Mouse (Mus musculus) hindbrain, embryonic 11.5 days (tissue): ENCODE measurements around the gene Gm49405. TPM values are rescaled to one million over a fixed set of nuclear protein-coding genes. Genes with fewer than 3 reads are reported as not detected.

Source experiments
- ATAC-seq: fragments of 200-750 bp; cut with Nextera tagmentation; 2 replicates; pipeline ENCODE4 v1.8.0; 2017; ENCODE audit warnings: mild to moderate bottlenecking, moderate TSS enrichment, moderate library complexity; ENCODE audit not compliant: low FRiP score
- DNase-seq: peaks from one replicate; pipeline ENCODE4 v3.0.0-alpha.2; 2015; ENCODE audit warnings: low spot score
- H3K27ac ChIP-seq: fragments of 300-500 bp; sonication (generic); 2 replicates; pipeline ENCODE4 v1.5.1; 2014; ENCODE audit warnings: mild to moderate bottlenecking, low read depth, low read length
- H3K27me3 ChIP-seq: fragments of 300-500 bp; sonication (generic); 2 replicates; pipeline ENCODE4 v1.6.1; 2014; ENCODE audit warnings: mild to moderate bottlenecking, low read length, moderate library complexity, mixed read lengths; ENCODE audit not compliant: control insufficient read depth, insufficient read depth
- H3K36me3 ChIP-seq: fragments of 300-500 bp; sonication (generic); 2 replicates; pipeline ENCODE4 v1.6.1; 2014; ENCODE audit warnings: mild to moderate bottlenecking, low read length, moderate library complexity, mixed read lengths; ENCODE audit not compliant: control insufficient read depth, insufficient read depth
- H3K4me1 ChIP-seq: fragments of 300-500 bp; sonication (generic); replicated peaks from 2 replicates; pipeline ENCODE4 v1.6.1; 2014; ENCODE audit warnings: low read length, mixed read lengths; ENCODE audit not compliant: control insufficient read depth, insufficient read depth
- H3K4me2 ChIP-seq: fragments of 300-500 bp; sonication (generic); replicated peaks from 2 replicates; pipeline ENCODE4 v1.6.1; 2014; ENCODE audit warnings: mild to moderate bottlenecking, low read depth, low read length
- H3K4me3 ChIP-seq: fragments of 300-500 bp; sonication (generic); 2 replicates; pipeline ENCODE4 v1.5.1; 2014; ENCODE audit warnings: low read depth, low read length
- H3K9ac ChIP-seq: fragments of 300-500 bp; sonication (generic); 2 replicates; pipeline ENCODE4 v1.6.1; 2014; ENCODE audit warnings: low read depth, low read length
- H3K9me3 ChIP-seq: fragments of 300-500 bp; sonication (generic); 2 replicates; pipeline ENCODE4 v1.6.1; 2016; ENCODE audit warnings: low read length; ENCODE audit not compliant: control insufficient read depth
- WGBS: fragments of 180-500 bp; shearing (Covaris S2); extraction: QIAGEN DNeasy Blood & Tissue Kit; methylation state at CpG from one replicate; pipeline ENCODE4 v1.1.7; 2014; 5-methylcytosine and 5-hydroxymethylcytosine counted together
- polyA plus RNA-seq: library from polyadenylated mRNA; unstranded; fragments of >200 nt; fragmentation: Nextera tagmentation; extraction: Ambion mirVana; gene quantifications from 2 replicates; pipeline ENCODE4 v1.2.1, GENCODE M21; 2014

The Gm49405 gene
- polyA plus RNA-seq, 1 experiment from 2014 or later, result 1.6 TPM

GRCm38 (mm10) chr19:3980309-3980708 lies 20.1 kb upstream of the Gm49405 start:
- no peaks in the 10 kb centered on the region for H3K27me3 ChIP-seq
- H3K27ac ChIP-seq, result no peak overlapping the region
- no peak overlapping the region for H3K9ac ChIP-seq
- no peak overlapping the region for H3K4me2 ChIP-seq
- ATAC-seq, result peak; percentile 51
- no peak overlapping the region for H3K4me3 ChIP-seq
- no peaks in the 10 kb centered on the region for H3K36me3 ChIP-seq
- 18% methylated on average over 4 of the region's 4 CpGs for WGBS
- H3K9me3 ChIP-seq, result no peaks in the 10 kb centered on the region
- H3K4me1 ChIP-seq, result peaks cover 10% of the 10 kb centered on the region
- peak; percentile 88 for DNase-seq

GRCm38 (mm10) chr19:3980917-3981316 lies 19.5 kb upstream of the Gm49405 start:
- no peak overlapping the region for H3K27ac ChIP-seq
- peaks cover 11% of the 10 kb centered on the region for H3K4me1 ChIP-seq
- WGBS, result 74% methylated on average over 9 of the region's 9 CpGs
- H3K36me3 ChIP-seq, result no peaks in the 10 kb centered on the region
- ATAC-seq (no peak), DNase-seq (no peak)
- H3K9me3 ChIP-seq, result no peaks in the 10 kb centered on the region
- H3K27me3 ChIP-seq, result no peaks in the 10 kb centered on the region
- H3K4me3 ChIP-seq, result no peak overlapping the region
- H3K4me2 ChIP-seq, result no peak overlapping the region
- no peak overlapping the region for H3K9ac ChIP-seq

DNA sequence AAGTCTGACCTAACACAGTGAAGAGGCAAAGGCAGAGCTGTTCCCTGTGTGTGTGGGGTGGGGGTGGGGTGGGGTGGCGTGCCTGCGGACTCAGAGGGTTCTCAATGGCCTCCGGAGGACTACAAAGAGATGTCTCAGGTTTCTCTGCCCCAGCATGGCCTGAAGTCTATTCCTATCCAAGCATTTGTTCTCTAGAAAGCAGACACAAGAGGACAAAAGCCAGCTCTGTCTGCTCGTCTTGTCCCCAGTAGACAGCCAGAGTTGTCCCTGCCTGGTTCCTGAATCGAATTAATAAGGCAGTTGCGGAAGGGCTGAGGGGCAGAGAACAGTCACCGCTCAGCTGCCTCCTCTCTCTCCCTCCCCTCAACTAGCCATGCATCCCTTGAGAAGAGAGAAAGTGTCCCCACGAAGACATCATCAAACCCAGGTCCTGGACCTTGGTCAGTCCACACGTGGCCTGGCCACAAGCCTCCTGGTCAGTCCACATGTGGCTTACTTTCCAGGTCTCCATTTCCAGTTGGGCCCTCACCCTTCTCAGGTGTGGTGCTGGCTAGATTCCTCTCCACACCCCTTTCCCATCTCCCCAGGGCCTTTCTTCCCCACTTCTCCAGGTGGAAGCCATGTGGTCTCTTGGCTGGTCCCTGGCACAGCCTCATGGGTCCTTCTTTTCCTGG lies 16.8 kb upstream of the Gm49405 start:
- ATAC-seq (no peak), DNase-seq (peak; percentile 36)
- H3K9me3 ChIP-seq, result no peaks in the 10 kb centered on the region
- H3K4me1 ChIP-seq, result peaks cover 11% of the 10 kb centered on the region
- no peak overlapping the region for H3K4me2 ChIP-seq
- H3K36me3 ChIP-seq, result no peaks in the 10 kb centered on the region
- 20% methylated on average over 9 of the region's 9 CpGs for WGBS
- no peaks in the 10 kb centered on the region for H3K27me3 ChIP-seq
- peak overlapping the region; percentile 2; the same call in 1 of the 2 replicates for H3K27ac ChIP-seq
- H3K4me3 ChIP-seq, result no peak overlapping the region
- no peak overlapping the region for H3K9ac ChIP-seq

- DNase-seq, result peak; percentile 57
- H3K36me3 ChIP-seq, result no peaks in the 10 kb centered on the region
- ATAC-seq, result peak; percentile 42; the same call in 1 of the 2 replicates
- H3K4me1 ChIP-seq, result peaks cover 11% of the 10 kb centered on the region
- H3K9me3 ChIP-seq, result no peaks in the 10 kb centered on the region
- peak overlapping the region; percentile 58; the same call in 1 of the 2 replicates for H3K27ac ChIP-seq
- H3K4me2 ChIP-seq, result no peak overlapping the region
- no peak overlapping the region for H3K9ac ChIP-seq
- H3K27me3 ChIP-seq, result no peaks in the 10 kb centered on the region
- 17% methylated on average over 8 of the region's 8 CpGs for WGBS
- no peak overlapping the region for H3K4me3 ChIP-seq
Observed at GRCm38 (mm10) chr19:3985261-3985681, 15.2 kb upstream of the Gm49405 start.

DNA sequence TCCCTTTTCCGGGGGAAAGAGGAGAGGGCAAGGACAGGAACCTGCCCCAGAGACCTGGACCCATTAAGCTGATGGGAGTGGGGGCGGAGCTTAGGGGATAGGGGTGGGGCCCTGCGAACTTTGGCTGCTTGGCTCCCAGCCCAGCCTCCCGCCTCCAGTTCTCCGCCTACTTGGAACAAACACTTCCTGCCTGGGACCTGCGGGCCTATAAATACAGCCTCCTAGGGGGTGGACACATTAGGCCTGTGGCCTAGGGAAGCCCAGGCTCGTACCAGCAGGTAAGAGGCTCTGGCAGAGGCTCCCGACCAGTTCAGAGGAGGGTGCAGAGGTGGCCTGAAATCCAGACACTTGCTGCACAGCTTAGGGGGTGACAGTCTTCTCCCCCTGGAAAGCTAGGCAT lies 14.1 kb upstream of the Gm49405 start, which contains the start of gene Acy3:
Gene Acy3, plus strand, starts transcription at position 237 of the 400 bp plus-strand sequence.
- no peaks in the 10 kb centered on the region for H3K9me3 ChIP-seq
- ATAC-seq, result no peak
- no peak within 1 kb of the TSS for H3K4me3 ChIP-seq
- DNase-seq, result no peak
- peaks cover 11% of the 10 kb centered on the region for H3K4me1 ChIP-seq
- H3K27ac ChIP-seq, result no peak within 1 kb of the TSS
- WGBS, result 27% methylated on average over 8 of the region's 8 CpGs
- no peaks in the 10 kb centered on the region for H3K36me3 ChIP-seq
- H3K4me2 ChIP-seq, result no peak within 1 kb of the TSS; the same call in 1 of the 2 replicates
- no peak within 1 kb of the TSS for H3K9ac ChIP-seq
- H3K27me3 ChIP-seq, result no peaks in the 10 kb centered on the region

DNA sequence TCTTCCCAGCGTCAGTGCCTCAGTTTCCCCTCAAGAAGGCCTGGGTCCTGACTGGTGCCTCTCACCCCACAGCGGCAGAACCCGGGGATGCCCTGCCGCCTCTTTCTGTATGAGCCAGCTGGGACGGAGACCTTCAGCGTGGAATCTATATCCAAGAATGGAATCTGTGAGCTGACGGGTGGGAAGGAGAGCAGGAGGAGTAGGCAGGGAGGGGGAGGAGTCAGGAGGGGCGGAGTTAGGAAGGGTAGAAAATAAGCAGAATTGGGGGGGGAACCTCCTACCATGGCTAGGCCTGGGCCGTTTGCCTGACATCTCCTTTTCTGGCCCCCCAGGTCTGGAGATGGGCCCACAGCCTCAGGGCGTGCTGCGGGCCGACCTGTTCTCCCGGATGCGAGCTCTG lies 12.4 kb upstream of the Gm49405 start:
- Histone ChIP-seq H3K27me3 (no peaks in the 10 kb centered on the region), H3K27ac (no peak overlapping the region), H3K9ac (no peak overlapping the region), H3K4me1 (peaks cover 11% of the 10 kb centered on the region), H3K9me3 (no peaks in the 10 kb centered on the region), H3K4me3 (no peak overlapping the region), H3K36me3 (no peaks in the 10 kb centered on the region), H3K4me2 (no peak overlapping the region)
- 88% methylated on average over 14 of the region's 14 CpGs for WGBS
- ATAC-seq (no peak), DNase-seq (no peak)

DNA sequence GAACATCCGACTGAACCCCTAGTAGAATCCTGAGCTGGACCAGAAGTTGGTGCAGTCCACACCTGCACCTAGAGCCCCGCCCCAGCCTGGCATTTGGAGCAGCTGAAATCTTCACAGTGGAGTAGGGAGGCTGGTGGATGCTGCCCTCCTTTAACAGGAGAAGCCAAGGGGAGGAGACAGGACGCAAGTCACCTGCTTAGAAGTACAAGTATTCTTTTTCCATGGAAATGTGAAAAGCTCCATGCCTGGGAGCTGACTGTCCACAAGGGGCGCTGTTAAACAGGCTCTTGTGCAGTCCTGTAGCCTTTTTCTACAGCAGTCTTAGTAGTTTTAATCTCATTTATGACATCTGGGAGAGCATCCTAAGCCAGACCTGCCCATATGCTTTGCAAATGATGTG lies 11.7 kb upstream of the Gm49405 start:
- H3K9ac ChIP-seq, result no peak overlapping the region
- no peak overlapping the region for H3K27ac ChIP-seq
- no peak overlapping the region for H3K4me3 ChIP-seq
- ATAC-seq (no peak), DNase-seq (no peak)
- WGBS, result 89% methylated on average over 4 of the region's 4 CpGs
- no peaks in the 10 kb centered on the region for H3K9me3 ChIP-seq
- no peaks in the 10 kb centered on the region for H3K27me3 ChIP-seq
- peaks cover 11% of the 10 kb centered on the region for H3K4me1 ChIP-seq
- no peaks in the 10 kb centered on the region for H3K36me3 ChIP-seq
- H3K4me2 ChIP-seq, result no peak overlapping the region

DNA sequence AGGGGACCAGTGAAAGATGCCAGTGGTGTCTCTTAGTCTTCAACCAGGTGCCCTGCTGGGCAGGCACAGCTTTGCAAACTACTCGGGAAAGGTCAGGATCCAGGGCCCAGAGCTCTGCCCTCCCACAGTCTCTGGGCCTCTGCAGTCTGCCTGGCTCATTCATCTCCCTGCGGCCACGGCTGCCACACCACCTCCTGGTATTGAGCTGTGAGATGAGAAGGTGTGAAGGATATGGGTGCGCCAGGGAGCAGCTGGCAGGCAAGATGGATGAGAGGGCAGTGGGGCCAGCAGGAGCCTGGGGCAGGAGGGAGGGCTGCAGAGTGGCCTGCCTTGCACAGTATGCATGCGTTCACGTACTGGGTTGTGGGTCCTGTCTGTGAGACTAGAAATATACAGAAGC lies 9.6 kb upstream of the Gm49405 start:
- 37% methylated on average over 6 of the region's 6 CpGs for WGBS
- H3K9ac ChIP-seq, result no peak overlapping the region
- no peaks in the 10 kb centered on the region; the same call in 1 of the 2 replicates for H3K4me1 ChIP-seq
- peak; percentile 49; the same call in 1 of the 2 replicates for ATAC-seq
- H3K4me3 ChIP-seq, result no peak overlapping the region
- DNase-seq, result no peak
- no peaks in the 10 kb centered on the region for H3K27me3 ChIP-seq
- no peak overlapping the region for H3K27ac ChIP-seq
- no peaks in the 10 kb centered on the region for H3K9me3 ChIP-seq
- H3K4me2 ChIP-seq, result no peak overlapping the region
- no peaks in the 10 kb centered on the region for H3K36me3 ChIP-seq

DNA sequence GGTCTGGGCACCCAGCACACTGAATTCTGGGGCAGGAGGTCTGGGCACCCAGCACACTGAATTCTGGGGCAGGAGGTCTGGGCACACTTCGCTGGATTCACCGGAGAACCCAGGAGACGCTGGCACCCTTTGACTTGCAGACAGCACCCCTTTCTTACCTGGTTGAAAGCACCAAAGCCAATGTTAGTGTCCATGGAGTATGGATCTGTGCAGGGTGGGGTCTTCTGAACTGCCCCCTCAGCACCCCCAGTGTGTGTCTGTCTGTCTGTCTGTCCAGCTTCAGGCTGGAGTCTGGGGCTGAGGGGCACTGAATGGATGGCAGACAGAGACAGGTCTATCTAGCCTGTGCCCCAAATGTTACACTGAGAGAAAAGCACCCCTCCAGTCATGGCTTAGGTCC lies 8.9 kb upstream of the Gm49405 start:
- Histone ChIP-seq H3K27ac (no peak overlapping the region), H3K9me3 (no peaks in the 10 kb centered on the region), H3K4me2 (no peak overlapping the region), H3K36me3 (no peaks in the 10 kb centered on the region), H3K4me1 (no peaks in the 10 kb centered on the region), H3K4me3 (no peak overlapping the region), H3K9ac (no peak overlapping the region), H3K27me3 (no peaks in the 10 kb centered on the region)
- 96% methylated on average over 3 of the region's 3 CpGs for WGBS
- ATAC-seq, result no peak
- DNase-seq, result no peak
